Mouse (Mus musculus): Measurements from ENCODE around the gene Il1rapl1.

The Il1rapl1 gene

GRCm38 (mm10) chrX:88115609-88116073, at the start of gene Il1rapl1:
Il1rapl1 (minus strand) TSS chrX:88115645.
- DNase-seq = peak in 1 of 2 experiments; percentile 1

- no peak for DNase-seq
Measured at GRCm38 (mm10) chrX:88158037-88158436, 42.6 kb upstream of the Il1rapl1 start.

- no peak for DNase-seq
Measured at GRCm38 (mm10) chrX:88125612-88126011, 10.2 kb upstream of the Il1rapl1 start.

GRCm38 (mm10) chrX:88120070-88120469, 4.6 kb upstream of the Il1rapl1 start:
- DNase-seq = no peak

- DNase-seq = no peak
Measured at GRCm38 (mm10) chrX:88117858-88118257, 2.4 kb upstream of the Il1rapl1 start.

- DNase-seq = no peak
Measured at GRCm38 (mm10) chrX:88116326-88116725, 881 bp upstream of the Il1rapl1 start.

- no peak for DNase-seq
Measured at GRCm38 (mm10) chrX:88113561-88113960, 1.9 kb downstream of the Il1rapl1 start.

GRCm38 (mm10) chrX:88112254-88112653, 3.2 kb downstream of the Il1rapl1 start:
- no peak for DNase-seq

- DNase-seq = no peak
Measured at GRCm38 (mm10) chrX:88109733-88110132, 5.7 kb downstream of the Il1rapl1 start.

GRCm38 (mm10) chrX:88093936-88094569, 21.4 kb downstream of the Il1rapl1 start:
- DNase-seq = peak in 1 of 2 experiments; percentile 1

- DNase-seq = no peak
Measured at GRCm38 (mm10) chrX:88089873-88090272, 25.6 kb downstream of the Il1rapl1 start.

- no peak for DNase-seq
Measured at GRCm38 (mm10) chrX:88072741-88073419, 42.6 kb downstream of the Il1rapl1 start.

GRCm38 (mm10) chrX:88070368-88070767, 45.1 kb downstream of the Il1rapl1 start:
- DNase-seq = no peak

- no peak for DNase-seq
Measured at GRCm38 (mm10) chrX:88043556-88043955, 71.9 kb downstream of the Il1rapl1 start.

GRCm38 (mm10) chrX:88038984-88039383, 76.5 kb downstream of the Il1rapl1 start:
- DNase-seq = no peak

- no peak for DNase-seq
Measured at GRCm38 (mm10) chrX:87897172-87897571, 218.3 kb downstream of the Il1rapl1 start.

- DNase-seq = no peak
Measured at GRCm38 (mm10) chrX:87891916-87892315, 223.5 kb downstream of the Il1rapl1 start.

GRCm38 (mm10) chrX:87854107-87854506, 261.3 kb downstream of the Il1rapl1 start:
- no peak for DNase-seq

GRCm38 (mm10) chrX:87813884-87814283, 301.6 kb downstream of the Il1rapl1 start:
- DNase-seq = no peak

- no peak for DNase-seq
Measured at GRCm38 (mm10) chrX:87807717-87808116, 307.7 kb downstream of the Il1rapl1 start.

GRCm38 (mm10) chrX:87793011-87793410, 322.4 kb downstream of the Il1rapl1 start:
- no peak for DNase-seq

- no peak for DNase-seq
Measured at GRCm38 (mm10) chrX:87710589-87710988, 404.9 kb downstream of the Il1rapl1 start.

GRCm38 (mm10) chrX:87663856-87664255, 451.6 kb downstream of the Il1rapl1 start:
- DNase-seq = no peak

GRCm38 (mm10) chrX:87655644-87656043, 459.8 kb downstream of the Il1rapl1 start:
- no peak for DNase-seq
